Mouse (Mus musculus) lung, adult 2 months (tissue): ENCODE measurements around the gene Lrrn1. TPM values are rescaled to one million over a fixed set of nuclear protein-coding genes. Genes with fewer than 3 reads are reported as not detected.

Experiments used
- DNase-seq: peaks from one replicate; pipeline ENCODE4 v3.0.0; 2022
- H3K4me1 ChIP-seq: fragments of 200-500 bp; 2 replicates; pipeline ENCODE4 v1.6.1; 2011; ENCODE audit warnings: low read length; ENCODE audit not compliant: control insufficient read depth, insufficient read depth
- H3K4me3 ChIP-seq: fragments of 200-500 bp; replicated peaks from 2 replicates; pipeline ENCODE3; 2011; ENCODE audit warnings: low read depth, mild to moderate bottlenecking, control low read depth, low read length; ENCODE audit errors: extremely low read depth
- CTCF ChIP-seq: fragments of 200-500 bp; IDR thresholded peaks from 2 replicates; pipeline ENCODE4 v1.5.1; 2011; ENCODE audit warnings: mild to moderate bottlenecking, low read length, control low read depth; ENCODE audit not compliant: insufficient read depth
- POLR2A ChIP-seq: fragments of 200-500 bp; IDR thresholded peaks from 2 replicates; pipeline ENCODE4 v1.6.1; 2011; ENCODE audit warnings: low read depth, mild to moderate bottlenecking, control low read depth, low read length, borderline replicate concordance; ENCODE audit errors: extremely low read depth
- WGBS: fragments of 180-500 bp; shearing (Covaris S2); methylation state at CpG from one replicate; pipeline ENCODE4 v1.1.7; 2018; 5-methylcytosine and 5-hydroxymethylcytosine counted together
- polyA plus RNA-seq: library from polyadenylated mRNA; depleted of rRNA; stranded (reverse); fragments of >200 nt; gene quantifications from 2 replicates; pipeline ENCODE4 v1.2.3, GENCODE M21; 2012

The Lrrn1 gene
- polyA plus RNA-seq, 1 experiment: 2.1 TPM

- Histone ChIP-seq H3K4me3 (no peak overlapping the region), H3K4me1 (no peaks in the 10 kb centered on the region)
- DNase-seq: no peak
- WGBS: 72% methylated on average over 11 of the region's 11 CpGs
- no peak for TF ChIP-seq POLR2A
- TF ChIP-seq CTCF: no peak
These were observed 11.7 kb downstream of the Lrrn1 start for GRCm38 (mm10) chr6:107541222-107541621.

GRCm38 (mm10) chr6:107541918-107542317 is 12.3 kb downstream of the Lrrn1 start:
- no peak for TF ChIP-seq CTCF
- no peak for TF ChIP-seq POLR2A
- no peak for DNase-seq
- Histone ChIP-seq H3K4me3 (no peak overlapping the region), H3K4me1 (no peaks in the 10 kb centered on the region)
- 60% methylated on average over 4 of the region's 4 CpGs for WGBS

GRCm38 (mm10) chr6:107546272-107546671 is 16.7 kb downstream of the Lrrn1 start:
- H3K4me3 ChIP-seq: no peak overlapping the region
- 66% methylated on average over 2 of the region's 2 CpGs for WGBS
- no peaks in the 10 kb centered on the region for H3K4me1 ChIP-seq
- TF ChIP-seq POLR2A (no peak), CTCF (no peak)
- no peak for DNase-seq

- TF ChIP-seq CTCF: no peak
- TF ChIP-seq POLR2A: no peak
- 41% methylated on average over 1 of the region's 1 CpGs for WGBS
- DNase-seq: no peak
- Histone ChIP-seq H3K4me1 (no peaks in the 10 kb centered on the region), H3K4me3 (no peak overlapping the region)
These were observed 22.9 kb downstream of the Lrrn1 start for GRCm38 (mm10) chr6:107552511-107552910.

- no peak overlapping the region for H3K4me3 ChIP-seq
- 79% methylated on average over 5 of the region's 5 CpGs for WGBS
These were observed 25.8 kb downstream of the Lrrn1 start for GRCm38 (mm10) chr6:107555364-107555763.

GRCm38 (mm10) chr6:107556996-107557395 is 27.4 kb downstream of the Lrrn1 start:
- Histone ChIP-seq H3K4me1 (no peaks in the 10 kb centered on the region), H3K4me3 (no peak overlapping the region)
- WGBS: 62% methylated on average over 3 of the region's 3 CpGs
- TF ChIP-seq POLR2A: no peak
- TF ChIP-seq CTCF: no peak
- no peak for DNase-seq

More at GRCm38 (mm10) chr6:107555364-107555763, 25.8 kb downstream of the Lrrn1 start:
- TF ChIP-seq POLR2A: no peak
- no peak for TF ChIP-seq CTCF
- no peaks in the 10 kb centered on the region for H3K4me1 ChIP-seq
- DNase-seq: no peak

GRCm38 (mm10) chr6:107557806-107558205 is 28.2 kb downstream of the Lrrn1 start:
- 79% methylated on average over 3 of the region's 3 CpGs for WGBS
- TF ChIP-seq POLR2A: no peak
- TF ChIP-seq CTCF: no peak
- H3K4me1 ChIP-seq: no peaks in the 10 kb centered on the region
- no peak overlapping the region for H3K4me3 ChIP-seq
- DNase-seq: no peak

GRCm38 (mm10) chr6:107562255-107562654 is 32.7 kb downstream of the Lrrn1 start:
- Histone ChIP-seq H3K4me1 (no peaks in the 10 kb centered on the region), H3K4me3 (no peak overlapping the region)
- 66% methylated on average over 2 of the region's 2 CpGs for WGBS
- DNase-seq: no peak
- TF ChIP-seq POLR2A (no peak), CTCF (no peak)

GRCm38 (mm10) chr6:107566944-107567634 is 37.5 kb downstream of the Lrrn1 start:
- TF ChIP-seq POLR2A (no peak), CTCF (no peak)
- DNase-seq: peak; percentile 4
- Histone ChIP-seq H3K4me1 (no peaks in the 10 kb centered on the region), H3K4me3 (no peak overlapping the region)
- 47% methylated on average over 12 of the region's 12 CpGs for WGBS

- no peak for TF ChIP-seq CTCF
- TF ChIP-seq POLR2A: no peak
- 69% methylated on average over 3 of the region's 3 CpGs for WGBS
- DNase-seq: no peak
These were observed 45.0 kb downstream of the Lrrn1 start for GRCm38 (mm10) chr6:107574561-107574960.

More at GRCm38 (mm10) chr6:107574561-107574960, 45.0 kb downstream of the Lrrn1 start:
- Histone ChIP-seq H3K4me3 (no peak overlapping the region), H3K4me1 (no peaks in the 10 kb centered on the region)
